Mouse (Mus musculus) cerebral cortex, adult 2 months (tissue): ENCODE results near the gene Gm21852.

Experiments used
- WGBS: fragments of 180-500 bp; shearing (Covaris S2); methylation state at CpG from one replicate; pipeline ENCODE4 v1.1.7; 2018; 5-methylcytosine and 5-hydroxymethylcytosine counted together

Gene Gm21852

DNA sequence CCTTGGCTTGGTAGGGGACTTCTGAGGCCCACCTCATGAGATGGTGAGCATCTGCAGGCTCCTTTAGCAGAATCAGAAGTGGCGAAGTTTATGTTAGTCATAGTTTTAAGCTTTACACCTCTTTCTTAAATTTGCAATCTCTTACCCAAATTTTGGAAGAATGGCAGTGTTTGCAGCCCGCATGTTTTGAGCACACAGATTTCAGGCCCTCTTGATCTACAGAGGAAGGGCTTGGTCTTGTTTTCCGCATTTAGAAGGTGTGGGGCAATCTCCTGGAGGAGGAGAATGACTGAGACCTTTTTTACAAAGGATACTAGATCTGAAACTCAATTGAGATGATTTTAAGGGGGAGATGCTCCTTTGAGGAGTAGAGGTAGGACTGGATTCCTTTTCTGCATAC is at the start of gene Gm21852:
Gm21852 (minus strand) TSS at position 101 of the 400 bp plus-strand sequence.
- WGBS: no CpG with 5 or more reads among the region's 3 CpGs
